Mouse (Mus musculus): Measurements from ENCODE around the gene Mfap2.

The Mfap2 gene

GRCm38 (mm10) chr4:141010118-141010517 is at the start of gene Mfap2:
Gene Mfap2 (plus strand): TSS chr4:141010418.
- in situ Hi-C loops (cut with MseI, MboI), result no loop called here

- in situ Hi-C loops (cut with MseI, MboI), result loop anchor here in 1 of 2 experiments (5.0 kb wide), 1 partner anchor 54 kb away; the partner anchor contains the start of gene Padi2
Measured at GRCm38 (mm10) chr4:140960781-140961466, 49.3 kb upstream of the Mfap2 start, which contains the start of gene Sdhb. Gene Sdhb (plus strand): TSS chr4:140961203.

GRCm38 (mm10) chr4:140961467-140962206 is 48.6 kb upstream of the Mfap2 start:
- in situ Hi-C loops (cut with MseI, MboI), result loop anchor here in 1 of 2 experiments (5.0 kb wide), 1 partner anchor 54 kb away; the partner anchor contains the start of gene Padi2

GRCm38 (mm10) chr4:140962207-140962909 is 47.9 kb upstream of the Mfap2 start:
- in situ Hi-C loops (cut with MseI, MboI), result loop anchor here in 1 of 2 experiments (5.0 kb wide), 1 partner anchor 55 kb away; the partner anchor contains the start of gene Padi2

GRCm38 (mm10) chr4:140962950-140963349 is 47.3 kb upstream of the Mfap2 start:
- in situ Hi-C loops (cut with MseI, MboI), result loop anchor here in 1 of 2 experiments (5.0 kb wide), 1 partner anchor 56 kb away; the partner anchor contains the start of gene Padi2

GRCm38 (mm10) chr4:140963941-140964597 is 46.1 kb upstream of the Mfap2 start:
- in situ Hi-C loops (cut with MseI, MboI), result loop anchor here in 1 of 2 experiments (5.0 kb wide), 1 partner anchor 57 kb away; the partner anchor contains the start of gene Padi2

GRCm38 (mm10) chr4:140964620-140965019 is 45.6 kb upstream of the Mfap2 start:
- in situ Hi-C loops (cut with MseI, MboI), result loop anchor here in 1 of 2 experiments (5.0 kb wide), 1 partner anchor 57 kb away; the partner anchor contains the start of gene Padi2

GRCm38 (mm10) chr4:140967386-140968159 is 42.6 kb upstream of the Mfap2 start:
- in situ Hi-C loops (cut with MseI, MboI), result no loop called here

GRCm38 (mm10) chr4:140971691-140972090 is 38.5 kb upstream of the Mfap2 start:
- in situ Hi-C loops (cut with MseI, MboI), result loop anchor here in 1 of 2 experiments (10.0 kb wide), 1 partner anchor 63 kb away; no protein-coding TSS in a partner anchor

- in situ Hi-C loops (cut with MseI, MboI), result loop anchor here in 1 of 2 experiments (10.0 kb wide), 1 partner anchor 60 kb away; no protein-coding TSS in a partner anchor
Measured at GRCm38 (mm10) chr4:140974408-140974807, 35.8 kb upstream of the Mfap2 start.

GRCm38 (mm10) chr4:140975356-140975755 is 34.9 kb upstream of the Mfap2 start:
- in situ Hi-C loops (cut with MseI, MboI), result loop anchor here in 1 of 2 experiments (10.0 kb wide), 1 partner anchor 59 kb away; no protein-coding TSS in a partner anchor

GRCm38 (mm10) chr4:140977278-140977677 is 32.9 kb upstream of the Mfap2 start:
- in situ Hi-C loops (cut with MseI, MboI), result loop anchor here in 1 of 2 experiments (10.0 kb wide), 1 partner anchor 58 kb away; no protein-coding TSS in a partner anchor

GRCm38 (mm10) chr4:140977886-140978692 is 32.1 kb upstream of the Mfap2 start:
- in situ Hi-C loops (cut with MseI, MboI), result loop anchor here in 1 of 2 experiments (10.0 kb wide), 1 partner anchor 57 kb away; no protein-coding TSS in a partner anchor

GRCm38 (mm10) chr4:140981605-140982004 is 28.6 kb upstream of the Mfap2 start:
- in situ Hi-C loops (cut with MseI, MboI), result no loop called here

GRCm38 (mm10) chr4:140982808-140983207 is 27.4 kb upstream of the Mfap2 start:
- in situ Hi-C loops (cut with MseI, MboI), result no loop called here

GRCm38 (mm10) chr4:140983442-140983841 is 26.8 kb upstream of the Mfap2 start:
- in situ Hi-C loops (cut with MseI, MboI), result no loop called here

GRCm38 (mm10) chr4:140984544-140984943 is 25.7 kb upstream of the Mfap2 start:
- in situ Hi-C loops (cut with MseI, MboI), result no loop called here

GRCm38 (mm10) chr4:140986024-140986710 is 24.1 kb upstream of the Mfap2 start:
- in situ Hi-C loops (cut with MseI, MboI), result no loop called here
